Mouse (Mus musculus) left cerebral cortex, adult 2 months (tissue): ENCODE measurements at regions not wholly inside any gene's neighbourhood (a gene's known extent, or its start where the extent isn't known, plus 50 kb on each side); places are given as distances from the start of the nearest gene placed in this dataset.

Experiments
- DNase-seq, 2 experiments: peaks; one replicate each; pipeline ENCODE4 v3.0.0; 2021 to 2022; ENCODE audit warnings: low spot score in 2 of 2, mixed read lengths in 1 of 2; ENCODE audit errors: extremely low spot score in 1 of 2
- H3K27ac ChIP-seq: fragments of 200-600 bp; 2 replicates; pipeline ENCODE4 v1.8.1; 2022
- H3K4me3 ChIP-seq: fragments of 200-600 bp; 2 replicates; pipeline ENCODE4 v1.8.1; 2022
- CTCF ChIP-seq: fragments of 200-600 bp; IDR thresholded peaks from 2 replicates; pipeline ENCODE4 v1.8.1; 2022; ENCODE audit warnings: antibody characterized with exemption, mild to moderate bottlenecking, moderate library complexity
- intact Hi-C: fragments of 180-260 bp; cut with DNase I; formaldehyde crosslinking; loops from one replicate; pipeline ENCODE4 v1.15.1; 2025

- intact Hi-C loops = no loop called here
- DNase-seq = no peak
- H3K27ac ChIP-seq = no peak overlapping the region
- no peak overlapping the region for H3K4me3 ChIP-seq
- TF ChIP-seq CTCF = no peak
These were observed 222.0 kb downstream of the Zic3 start for GRCm38 (mm10) chrX:58244544-58244943.

DNA sequence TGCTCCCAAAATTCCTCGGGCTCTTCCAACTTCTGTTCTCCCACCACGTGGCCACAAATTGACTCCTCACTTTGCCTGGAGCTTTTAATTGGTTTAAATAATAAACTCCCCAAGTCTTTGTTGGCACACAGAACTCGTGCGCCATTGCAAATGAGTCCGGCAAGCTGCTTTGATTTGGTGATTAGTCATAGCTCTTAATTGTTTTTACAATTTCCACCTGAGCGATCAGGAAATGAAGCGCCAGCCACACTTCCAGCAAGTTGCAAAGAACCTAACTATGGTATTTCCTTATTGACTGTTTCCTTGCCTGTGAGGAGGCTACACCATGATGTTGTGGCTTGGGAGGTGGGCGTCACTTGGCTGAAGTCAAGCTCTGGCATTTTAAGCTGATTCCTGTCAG lies 233.5 kb downstream of the Zic3 start:
- H3K4me3 ChIP-seq = no peak overlapping the region
- no peak for TF ChIP-seq CTCF
- DNase-seq = no peak
- intact Hi-C loops = no loop called here
- no peak overlapping the region for H3K27ac ChIP-seq

- intact Hi-C loops = no loop called here
- Histone ChIP-seq H3K4me3 (no peak overlapping the region), H3K27ac (no peak overlapping the region)
- no peak for TF ChIP-seq CTCF
- no peak for DNase-seq
These were observed 260.4 kb downstream of the Zic3 start for GRCm38 (mm10) chrX:58282903-58283302.

- no peak for TF ChIP-seq CTCF
- intact Hi-C loops = no loop called here
- H3K4me3 ChIP-seq = no peak overlapping the region
These were observed 300.3 kb downstream of the Zic3 start for GRCm38 (mm10) chrX:58322832-58323231.

DNA sequence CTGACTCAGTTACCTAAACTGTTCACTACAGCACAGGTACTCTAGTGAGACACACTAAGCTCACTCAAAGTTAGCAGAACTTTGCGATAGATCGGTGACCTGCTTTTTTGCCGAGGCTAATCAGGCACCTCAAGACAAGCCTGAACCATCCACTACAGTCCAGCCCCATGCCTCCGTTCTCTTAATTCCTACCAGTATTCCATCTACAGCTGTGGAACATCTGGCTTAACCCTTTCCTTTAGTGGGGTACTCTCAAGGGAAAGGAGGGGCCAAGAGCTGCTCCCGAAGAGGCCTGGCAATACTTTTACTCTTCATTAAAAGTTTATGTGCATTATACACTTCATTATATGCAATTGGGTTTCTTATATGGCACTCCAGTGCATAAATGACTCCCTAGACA lies 329.1 kb downstream of the Zic3 start:
- H3K4me3 ChIP-seq = no peak overlapping the region
- no peak for DNase-seq
- no peak overlapping the region for H3K27ac ChIP-seq
- no peak for TF ChIP-seq CTCF
- intact Hi-C loops = no loop called here

More at GRCm38 (mm10) chrX:58322832-58323231, 300.3 kb downstream of the Zic3 start:
- DNase-seq = no peak
- H3K27ac ChIP-seq = no peak overlapping the region

- peak in 1 of 2 experiments; percentile 6 for DNase-seq
- Histone ChIP-seq H3K27ac (no peak overlapping the region), H3K4me3 (no peak overlapping the region)
- intact Hi-C loops = loop anchor here (10.0 kb wide), 3 partner anchors 333 to 943 kb away; no protein-coding TSS in a partner anchor
- TF ChIP-seq CTCF = peak; percentile 54
These were observed 355.4 kb downstream of the Zic3 start for GRCm38 (mm10) chrX:58377926-58378325.
